Mouse (Mus musculus): ENCODE results near the gene Mmp27. TPM values are rescaled to one million over a fixed set of nuclear protein-coding genes. Genes with fewer than 3 reads are reported as not detected.

The Mmp27 gene
- polyA plus RNA-seq, 1 experiment from 2014 or later = not detected

DNA sequence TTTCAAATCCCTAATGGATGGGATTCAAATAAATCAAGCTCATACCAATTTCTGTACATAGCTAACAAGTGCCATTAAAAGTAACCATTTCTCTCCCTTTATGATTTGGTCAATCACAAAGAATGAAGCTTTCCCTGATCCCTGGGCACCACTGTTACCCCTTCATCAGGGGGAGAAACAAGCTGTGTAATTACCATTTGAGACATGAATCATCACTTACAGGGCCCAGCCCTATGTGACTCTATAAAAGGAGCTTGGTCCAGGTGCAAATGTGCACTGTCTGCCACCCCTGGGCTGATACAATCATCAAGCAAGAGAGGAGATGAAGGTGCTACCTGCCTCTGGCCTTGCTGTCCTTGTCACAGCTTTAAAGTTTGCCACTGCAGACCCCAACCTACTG lies 56.7 kb downstream of the Mmp27 start, which contains the start of gene Mmp20:
TSS of gene Mmp20 (plus strand) at position 301 of the 400 bp plus-strand sequence.
- Histone ChIP-seq H3K4me2 (ENCODE audit: low read length) (no peak within 1 kb of the TSS), H3K4me3 (ENCODE audit: low read depth, low read length) (no peak within 1 kb of the TSS), H3K36me3 (ENCODE audit: control insufficient read depth, insufficient read depth, low read length) (no peaks in the 10 kb centered on the region), H3K4me1 (replicated peaks; ENCODE audit: control insufficient read depth, insufficient read depth, low read length) (no peaks in the 10 kb centered on the region), H3K9ac (ENCODE audit: low read length) (no peak within 1 kb of the TSS), H3K27me3 (replicated peaks; ENCODE audit: control insufficient read depth, insufficient read depth, low read length) (no peaks in the 10 kb centered on the region), H3K27ac (ENCODE audit: low read depth) (no peak within 1 kb of the TSS), H3K9me3 (ENCODE audit: control insufficient read depth, low read length) (no peaks in the 10 kb centered on the region)
- no peak for ATAC-seq (replicated peaks; ENCODE audit: low FRiP score, low TSS enrichment, low read depth)
- DNase-seq (ENCODE audit: low spot score) = no peak

Other genes with a start within 250 kb of the Mmp27 start
- gene Mmp12, start 227.0 kb upstream of the Mmp27 start, polyA plus RNA-seq (2014; fragmentation: Nextera tagmentation; extraction: Ambion mirVana) = 0.08 and 0.16 TPM in 2 replicates
- gene Mmp1b, start 183.3 kb upstream of the Mmp27 start, polyA plus RNA-seq (2014; fragmentation: Nextera tagmentation; extraction: Ambion mirVana) = not detected in 2 replicates
- 0.09 TPM in 1 of 2 replicates, not detected in the other for gene Mmp3, start 125.6 kb upstream of the Mmp27 start, polyA plus RNA-seq (2014; fragmentation: Nextera tagmentation; extraction: Ambion mirVana)
- gene Mmp10, start 69.0 kb upstream of the Mmp27 start, polyA plus RNA-seq (2014; fragmentation: Nextera tagmentation; extraction: Ambion mirVana) = 0.20 TPM in 1 of 2 replicates, not detected in the other
- 0.23 TPM in 1 of 2 replicates, not detected in the other for gene Mmp8, start 12.9 kb upstream of the Mmp27 start, polyA plus RNA-seq (2014; fragmentation: Nextera tagmentation; extraction: Ambion mirVana)
- 0.13 and 0.24 TPM in 2 replicates for gene Mmp20, start 56.8 kb downstream of the Mmp27 start, polyA plus RNA-seq (2014; fragmentation: Nextera tagmentation; extraction: Ambion mirVana)
- gene Mmp7, start 120.7 kb downstream of the Mmp27 start, polyA plus RNA-seq (2014; fragmentation: Nextera tagmentation; extraction: Ambion mirVana) = 0.46 and 0.84 TPM in 2 replicates
- 92.2 and 101 TPM in 2 replicates for gene Tmem123, start 192.6 kb downstream of the Mmp27 start, polyA plus RNA-seq (2014; fragmentation: Nextera tagmentation; extraction: Ambion mirVana)

Data from intestine, embryonic 14.5 days (tissue).